Mouse (Mus musculus) neural tube, embryonic 11.5 days (tissue): ENCODE measurements around the gene Gm20388. TPM values are rescaled to one million over a fixed set of nuclear protein-coding genes. Genes with fewer than 3 reads are reported as not detected.

Experiments
- ATAC-seq: fragments of 200-750 bp; cut with Nextera tagmentation; 2 replicates; pipeline ENCODE4 v1.8.0; 2017; ENCODE audit warnings: moderate number of reproducible peaks, mild to moderate bottlenecking, moderate TSS enrichment, moderate library complexity; ENCODE audit not compliant: insufficient read depth, low FRiP score, low TSS enrichment
- DNase-seq: peaks from one replicate; pipeline ENCODE4 v3.0.0-alpha.2; 2015; ENCODE audit warnings: low spot score
- H3K27ac ChIP-seq: fragments of 300-500 bp; sonication (generic); 2 replicates; pipeline ENCODE4 v1.5.1; 2014; ENCODE audit warnings: low read depth, mild to moderate bottlenecking, low read length
- H3K27me3 ChIP-seq: fragments of 300-500 bp; sonication (generic); 2 replicates; pipeline ENCODE4 v1.6.1; 2014; ENCODE audit warnings: mild to moderate bottlenecking, low read length, mixed read lengths; ENCODE audit not compliant: control insufficient read depth, insufficient read depth
- H3K36me3 ChIP-seq: fragments of 300-500 bp; sonication (generic); 2 replicates; pipeline ENCODE4 v1.6.1; 2014; ENCODE audit warnings: mild to moderate bottlenecking, low read length, moderate library complexity, mixed read lengths; ENCODE audit not compliant: control insufficient read depth, insufficient read depth
- H3K4me1 ChIP-seq: fragments of 300-500 bp; sonication (generic); 2 replicates; pipeline ENCODE4 v1.6.1; 2014; ENCODE audit warnings: low read length, mixed read lengths; ENCODE audit not compliant: control insufficient read depth, insufficient read depth
- H3K4me2 ChIP-seq: fragments of 300-500 bp; sonication (generic); 2 replicates; pipeline ENCODE4 v1.6.1; 2014; ENCODE audit warnings: low read depth, mild to moderate bottlenecking, moderate library complexity
- H3K4me3 ChIP-seq: fragments of 300-500 bp; sonication (generic); 2 replicates; pipeline ENCODE4 v1.5.1; 2014; ENCODE audit warnings: low read depth, low read length
- H3K9ac ChIP-seq: fragments of 300-500 bp; sonication (generic); 2 replicates; pipeline ENCODE4 v1.6.1; 2014; ENCODE audit warnings: mild to moderate bottlenecking, low read length
- H3K9me3 ChIP-seq: fragments of 300-500 bp; sonication (generic); 2 replicates; pipeline ENCODE4 v1.6.1; 2016; ENCODE audit warnings: low read length; ENCODE audit not compliant: control insufficient read depth
- WGBS: fragments of 180-500 bp; shearing (Covaris S2); extraction: QIAGEN DNeasy Blood & Tissue Kit; methylation state at CpG from one replicate; pipeline ENCODE4 v1.1.7; 2014; 5-methylcytosine and 5-hydroxymethylcytosine counted together
- polyA plus RNA-seq: library from polyadenylated mRNA; unstranded; fragments of >200 nt; fragmentation: Nextera tagmentation; extraction: Ambion mirVana; gene quantifications from 2 replicates; pipeline ENCODE4 v1.2.1, GENCODE M21; 2014

Gene Gm20388
- polyA plus RNA-seq, 1 experiment from 2014 or later, result not detected

- no peaks in the 10 kb centered on the region for H3K9me3 ChIP-seq
- WGBS, result 86% methylated on average over 4 of the region's 4 CpGs
- DNase-seq, result no peak
- H3K4me1 ChIP-seq, result no peaks in the 10 kb centered on the region
- H3K27ac ChIP-seq, result no peak overlapping the region
- no peaks in the 10 kb centered on the region for H3K36me3 ChIP-seq
- no peak overlapping the region for H3K4me2 ChIP-seq
- no peak overlapping the region for H3K4me3 ChIP-seq
- no peak overlapping the region for H3K9ac ChIP-seq
- no peak for ATAC-seq
- H3K27me3 ChIP-seq, result no peaks in the 10 kb centered on the region
Observed at GRCm38 (mm10) chr8:122199841-122200240, 2289.2 kb downstream of the Gm20388 start.

GRCm38 (mm10) chr8:122211591-122211990, 2300.9 kb downstream of the Gm20388 start:
- DNase-seq (no peak), ATAC-seq (no peak)
- H3K4me3 ChIP-seq, result no peak overlapping the region
- no peak overlapping the region for H3K4me2 ChIP-seq
- H3K4me1 ChIP-seq, result no peaks in the 10 kb centered on the region
- WGBS, result 71% methylated on average over 3 of the region's 3 CpGs
- no peaks in the 10 kb centered on the region for H3K9me3 ChIP-seq
- H3K27ac ChIP-seq, result no peak overlapping the region
- H3K36me3 ChIP-seq, result no peaks in the 10 kb centered on the region
- H3K27me3 ChIP-seq, result no peaks in the 10 kb centered on the region
- no peak overlapping the region for H3K9ac ChIP-seq

- Histone ChIP-seq H3K9me3 (no peaks in the 10 kb centered on the region), H3K36me3 (no peaks in the 10 kb centered on the region), H3K27me3 (no peaks in the 10 kb centered on the region), H3K4me2 (no peak overlapping the region), H3K27ac (no peak overlapping the region), H3K9ac (no peak overlapping the region), H3K4me3 (no peak overlapping the region), H3K4me1 (no peaks in the 10 kb centered on the region)
- DNase-seq, result no peak
- ATAC-seq, result no peak
- WGBS, result 81% methylated on average over 8 of the region's 8 CpGs
Observed at GRCm38 (mm10) chr8:122215630-122216029, 2305.0 kb downstream of the Gm20388 start.

GRCm38 (mm10) chr8:122216433-122216832, 2305.8 kb downstream of the Gm20388 start:
- H3K4me2 ChIP-seq, result no peak overlapping the region
- no peaks in the 10 kb centered on the region for H3K36me3 ChIP-seq
- H3K4me1 ChIP-seq, result no peaks in the 10 kb centered on the region
- ATAC-seq (no peak), DNase-seq (no peak)
- H3K4me3 ChIP-seq, result no peak overlapping the region
- H3K27me3 ChIP-seq, result no peaks in the 10 kb centered on the region
- no peak overlapping the region for H3K9ac ChIP-seq
- H3K9me3 ChIP-seq, result no peaks in the 10 kb centered on the region
- H3K27ac ChIP-seq, result no peak overlapping the region
- WGBS, result 72% methylated on average over 6 of the region's 6 CpGs

- Histone ChIP-seq H3K9me3 (no peaks in the 10 kb centered on the region), H3K36me3 (no peaks in the 10 kb centered on the region), H3K4me3 (no peak overlapping the region), H3K27ac (no peak overlapping the region), H3K4me1 (no peaks in the 10 kb centered on the region), H3K27me3 (no peaks in the 10 kb centered on the region), H3K9ac (no peak overlapping the region), H3K4me2 (no peak overlapping the region)
- WGBS, result 83% methylated on average over 10 of the region's 10 CpGs
- no peak for DNase-seq
- no peak for ATAC-seq
Observed at GRCm38 (mm10) chr8:122217456-122218177, 2307.0 kb downstream of the Gm20388 start.

- ATAC-seq (no peak), DNase-seq (no peak)
- Histone ChIP-seq H3K27me3 (peaks cover 6% of the 10 kb centered on the region), H3K9me3 (no peaks in the 10 kb centered on the region), H3K4me2 (no peak overlapping the region), H3K4me1 (no peaks in the 10 kb centered on the region), H3K4me3 (no peak overlapping the region), H3K9ac (no peak overlapping the region), H3K27ac (no peak overlapping the region), H3K36me3 (no peaks in the 10 kb centered on the region)
- WGBS, result 76% methylated on average over 10 of the region's 10 CpGs
Observed at GRCm38 (mm10) chr8:122223976-122224649, 2313.5 kb downstream of the Gm20388 start.

- H3K9me3 ChIP-seq, result no peaks in the 10 kb centered on the region
- DNase-seq (no peak), ATAC-seq (no peak)
- H3K27me3 ChIP-seq, result peaks cover 12% of the 10 kb centered on the region
- no peak overlapping the region for H3K27ac ChIP-seq
- H3K4me2 ChIP-seq, result no peak overlapping the region
- 56% methylated on average over 6 of the region's 6 CpGs for WGBS
- H3K9ac ChIP-seq, result no peak overlapping the region
- H3K4me1 ChIP-seq, result no peaks in the 10 kb centered on the region
- H3K36me3 ChIP-seq, result no peaks in the 10 kb centered on the region
- no peak overlapping the region for H3K4me3 ChIP-seq
Observed at GRCm38 (mm10) chr8:122224650-122225022, 2314.0 kb downstream of the Gm20388 start.

GRCm38 (mm10) chr8:122225446-122225845, 2314.8 kb downstream of the Gm20388 start:
- peaks cover 8% of the 10 kb centered on the region; the same call in 1 of the 2 replicates for H3K4me1 ChIP-seq
- no peak for ATAC-seq

GRCm38 (mm10) chr8:122227345-122227744, 2316.7 kb downstream of the Gm20388 start:
- H3K27me3 ChIP-seq, result peaks cover 31% of the 10 kb centered on the region
- H3K9ac ChIP-seq, result no peak overlapping the region
- no peak overlapping the region for H3K4me2 ChIP-seq
- no peak overlapping the region for H3K27ac ChIP-seq
- ATAC-seq (no peak), DNase-seq (no peak)
- peaks cover 8% of the 10 kb centered on the region; the same call in 1 of the 2 replicates for H3K4me1 ChIP-seq
- H3K36me3 ChIP-seq, result no peaks in the 10 kb centered on the region
- no peaks in the 10 kb centered on the region for H3K9me3 ChIP-seq
- no peak overlapping the region for H3K4me3 ChIP-seq
- WGBS, result 82% methylated on average over 6 of the region's 6 CpGs

More at GRCm38 (mm10) chr8:122225446-122225845, 2314.8 kb downstream of the Gm20388 start:
- H3K9ac ChIP-seq, result no peak overlapping the region
- peaks cover 19% of the 10 kb centered on the region for H3K27me3 ChIP-seq
- no peaks in the 10 kb centered on the region for H3K36me3 ChIP-seq
- H3K27ac ChIP-seq, result no peak overlapping the region
- 72% methylated on average over 10 of the region's 10 CpGs for WGBS
- H3K4me2 ChIP-seq, result no peak overlapping the region
- H3K4me3 ChIP-seq, result no peak overlapping the region
- no peaks in the 10 kb centered on the region for H3K9me3 ChIP-seq
- no peak for DNase-seq
